Mouse (Mus musculus): ENCODE results near the gene Sec24d. TPM values are rescaled to one million over a fixed set of nuclear protein-coding genes. Genes with fewer than 3 reads are reported as not detected.

The Sec24d gene
- polyA plus RNA-seq, 1 experiment from 2014 or later: 13.1 TPM

GRCm38 (mm10) chr3:123301521-123301920 lies 34.3 kb downstream of the Sec24d start:
- no peak overlapping the region for H3K4me2 ChIP-seq
- WGBS: 96% methylated on average over 2 of the region's 2 CpGs
- no peak overlapping the region for H3K9ac ChIP-seq
- no peaks in the 10 kb centered on the region for H3K27me3 ChIP-seq
- H3K4me3 ChIP-seq: no peak overlapping the region
- ATAC-seq (ENCODE audit: low FRiP score, low read depth): no peak
- no peak overlapping the region for H3K27ac ChIP-seq (replicated peaks)
- H3K9me3 ChIP-seq: no peaks in the 10 kb centered on the region
- no peaks in the 10 kb centered on the region for H3K36me3 ChIP-seq
- H3K4me1 ChIP-seq (replicated peaks): no peaks in the 10 kb centered on the region

GRCm38 (mm10) chr3:123305611-123306010 lies 38.4 kb downstream of the Sec24d start:
- H3K27me3 ChIP-seq: no peaks in the 10 kb centered on the region
- H3K9ac ChIP-seq: no peak overlapping the region
- no peak for ATAC-seq (ENCODE audit: low FRiP score, low read depth)
- no peak overlapping the region for H3K4me3 ChIP-seq
- WGBS: 93% methylated on average over 15 of the region's 15 CpGs
- no peak overlapping the region for H3K4me2 ChIP-seq
- no peaks in the 10 kb centered on the region for H3K4me1 ChIP-seq (replicated peaks)
- H3K27ac ChIP-seq (replicated peaks): no peak overlapping the region
- H3K9me3 ChIP-seq: no peaks in the 10 kb centered on the region
- H3K36me3 ChIP-seq: no peaks in the 10 kb centered on the region

- no peaks in the 10 kb centered on the region for H3K9me3 ChIP-seq
- no peaks in the 10 kb centered on the region for H3K4me1 ChIP-seq (replicated peaks)
- no peaks in the 10 kb centered on the region for H3K36me3 ChIP-seq
- H3K27me3 ChIP-seq: no peaks in the 10 kb centered on the region
- no peak overlapping the region for H3K9ac ChIP-seq
- no peak overlapping the region for H3K4me2 ChIP-seq
- H3K4me3 ChIP-seq: no peak overlapping the region
- ATAC-seq (ENCODE audit: low FRiP score, low read depth): no peak
- no peak overlapping the region for H3K27ac ChIP-seq (replicated peaks)
- WGBS: over 99% methylated on average over 6 of the region's 6 CpGs
Measured at GRCm38 (mm10) chr3:123307446-123307845, 40.2 kb downstream of the Sec24d start.

- H3K36me3 ChIP-seq: no peaks in the 10 kb centered on the region
- ATAC-seq (ENCODE audit: low FRiP score, low read depth): no peak
- no peak overlapping the region for H3K4me2 ChIP-seq
- WGBS: 72% methylated on average over 6 of the region's 6 CpGs
- H3K4me1 ChIP-seq (replicated peaks): no peaks in the 10 kb centered on the region
- no peak overlapping the region for H3K27ac ChIP-seq (replicated peaks)
- no peak overlapping the region for H3K9ac ChIP-seq
- H3K4me3 ChIP-seq: no peak overlapping the region
- no peaks in the 10 kb centered on the region for H3K9me3 ChIP-seq
- no peaks in the 10 kb centered on the region for H3K27me3 ChIP-seq
Measured at GRCm38 (mm10) chr3:123309141-123309540, 41.9 kb downstream of the Sec24d start.

GRCm38 (mm10) chr3:123312477-123313062 lies 45.3 kb downstream of the Sec24d start:
- no peaks in the 10 kb centered on the region for H3K9me3 ChIP-seq
- H3K36me3 ChIP-seq: no peaks in the 10 kb centered on the region
- no peak overlapping the region for H3K4me2 ChIP-seq
- no peaks in the 10 kb centered on the region for H3K4me1 ChIP-seq (replicated peaks)
- no peak overlapping the region for H3K27ac ChIP-seq (replicated peaks)
- WGBS: 81% methylated on average over 9 of the region's 9 CpGs
- H3K9ac ChIP-seq: no peak overlapping the region
- ATAC-seq (ENCODE audit: low FRiP score, low read depth): no peak
- H3K4me3 ChIP-seq: no peak overlapping the region
- H3K27me3 ChIP-seq: no peaks in the 10 kb centered on the region

- H3K9ac ChIP-seq: no peak overlapping the region
- 82% methylated on average over 5 of the region's 5 CpGs for WGBS
- no peaks in the 10 kb centered on the region for H3K4me1 ChIP-seq (replicated peaks)
- no peaks in the 10 kb centered on the region for H3K9me3 ChIP-seq
- no peak overlapping the region for H3K4me2 ChIP-seq
- no peaks in the 10 kb centered on the region for H3K36me3 ChIP-seq
- H3K27me3 ChIP-seq: no peaks in the 10 kb centered on the region
- H3K27ac ChIP-seq (replicated peaks): no peak overlapping the region
- H3K4me3 ChIP-seq: no peak overlapping the region
- no peak for ATAC-seq (ENCODE audit: low FRiP score, low read depth)
Measured at GRCm38 (mm10) chr3:123313477-123313876, 46.2 kb downstream of the Sec24d start.

GRCm38 (mm10) chr3:123313920-123314614 lies 46.8 kb downstream of the Sec24d start:
- Histone ChIP-seq H3K36me3 (no peaks in the 10 kb centered on the region), H3K4me2 (no peak overlapping the region), H3K27ac (replicated peaks) (no peak overlapping the region), H3K9ac (no peak overlapping the region), H3K4me1 (replicated peaks) (no peaks in the 10 kb centered on the region), H3K27me3 (no peaks in the 10 kb centered on the region), H3K9me3 (no peaks in the 10 kb centered on the region), H3K4me3 (no peak overlapping the region)
- 32% methylated on average over 12 of the region's 12 CpGs for WGBS
- ATAC-seq (ENCODE audit: low FRiP score, low read depth): no peak

GRCm38 (mm10) chr3:123316066-123316465 lies 48.8 kb downstream of the Sec24d start:
- H3K27ac ChIP-seq (replicated peaks): no peak overlapping the region
- WGBS: 79% methylated on average over 6 of the region's 6 CpGs
- no peaks in the 10 kb centered on the region for H3K27me3 ChIP-seq
- H3K9me3 ChIP-seq: no peaks in the 10 kb centered on the region
- H3K9ac ChIP-seq: no peak overlapping the region
- no peaks in the 10 kb centered on the region for H3K4me1 ChIP-seq (replicated peaks)
- H3K36me3 ChIP-seq: no peaks in the 10 kb centered on the region
- H3K4me2 ChIP-seq: no peak overlapping the region
- H3K4me3 ChIP-seq: no peak overlapping the region
- no peak for ATAC-seq (ENCODE audit: low FRiP score, low read depth)

- ATAC-seq (ENCODE audit: low FRiP score, low read depth): no peak
- WGBS: 81% methylated on average over 9 of the region's 9 CpGs
Measured at GRCm38 (mm10) chr3:123317081-123317480, 49.8 kb downstream of the Sec24d start.

GRCm38 (mm10) chr3:123320341-123320740 lies 53.1 kb downstream of the Sec24d start:
- Histone ChIP-seq H3K4me1 (replicated peaks) (no peaks in the 10 kb centered on the region), H3K27me3 (no peaks in the 10 kb centered on the region), H3K27ac (replicated peaks) (no peak overlapping the region), H3K9ac (no peak overlapping the region), H3K4me3 (no peak overlapping the region), H3K4me2 (no peak overlapping the region), H3K9me3 (no peaks in the 10 kb centered on the region), H3K36me3 (no peaks in the 10 kb centered on the region)
- no peak for ATAC-seq (ENCODE audit: low FRiP score, low read depth)
- 85% methylated on average over 9 of the region's 9 CpGs for WGBS

More at GRCm38 (mm10) chr3:123317081-123317480, 49.8 kb downstream of the Sec24d start:
- no peaks in the 10 kb centered on the region for H3K27me3 ChIP-seq
- H3K4me3 ChIP-seq: no peak overlapping the region
- no peak overlapping the region for H3K4me2 ChIP-seq
- H3K4me1 ChIP-seq (replicated peaks): no peaks in the 10 kb centered on the region
- no peaks in the 10 kb centered on the region for H3K36me3 ChIP-seq
- no peak overlapping the region for H3K9ac ChIP-seq
- no peak overlapping the region for H3K27ac ChIP-seq (replicated peaks)
- H3K9me3 ChIP-seq: no peaks in the 10 kb centered on the region

GRCm38 (mm10) chr3:123321612-123322011 lies 54.4 kb downstream of the Sec24d start:
- Histone ChIP-seq H3K9ac (no peak overlapping the region), H3K27ac (replicated peaks) (no peak overlapping the region), H3K27me3 (no peaks in the 10 kb centered on the region), H3K4me3 (no peak overlapping the region), H3K4me2 (no peak overlapping the region), H3K9me3 (no peaks in the 10 kb centered on the region), H3K36me3 (no peaks in the 10 kb centered on the region), H3K4me1 (replicated peaks) (no peaks in the 10 kb centered on the region)
- WGBS: 86% methylated on average over 6 of the region's 6 CpGs
- ATAC-seq (ENCODE audit: low FRiP score, low read depth): peak; percentile 69

- Histone ChIP-seq H3K27ac (replicated peaks) (no peak overlapping the region), H3K9me3 (no peaks in the 10 kb centered on the region), H3K27me3 (no peaks in the 10 kb centered on the region), H3K36me3 (no peaks in the 10 kb centered on the region), H3K4me1 (replicated peaks) (no peaks in the 10 kb centered on the region), H3K4me2 (no peak overlapping the region), H3K9ac (0 out of 2 replicates have a peak overlapping the region, but pooled peaks have one; percentile 1), H3K4me3 (no peak overlapping the region)
- 32% methylated on average over 1 of the region's 1 CpGs for WGBS
- ATAC-seq (ENCODE audit: low FRiP score, low read depth): no peak
Measured at GRCm38 (mm10) chr3:123322147-123322546, 54.9 kb downstream of the Sec24d start.
